Mouse (Mus musculus) heart, embryonic 14.5 days (tissue): ENCODE measurements around the gene Slc25a26. TPM values are rescaled to one million over a fixed set of nuclear protein-coding genes. Genes with fewer than 3 reads are reported as not detected.
A peak's percentile ranks its signal among the peaks of the same experiment; 100 is the strongest.

Experiments
- ATAC-seq: fragments of 200-750 bp; cut with Nextera tagmentation; 2 replicates; pipeline ENCODE4 v1.8.0; 2017; ENCODE audit warnings: low read depth, moderate TSS enrichment; ENCODE audit not compliant: insufficient number of reproducible peaks, insufficient read depth, low FRiP score
- H3K27ac ChIP-seq, 2 experiments: fragments of 200-500 bp in 1 of 2; fragments of 300-500 bp in 1 of 2; sonication (generic) in 1 of 2; replicated peaks in 1 of 2; 2 replicates each; pipeline ENCODE4 v1.5.1; 2012 to 2014; ENCODE audit warnings: low read depth in 2 of 2, low read length in 2 of 2, control low read depth in 1 of 2, mild to moderate bottlenecking in 1 of 2, mixed read lengths in 1 of 2; ENCODE audit not compliant: control insufficient read depth in 1 of 2, insufficient read depth in 1 of 2
- H3K27me3 ChIP-seq: fragments of 300-500 bp; sonication (generic); 2 replicates; pipeline ENCODE4 v1.6.1; 2014; ENCODE audit warnings: mild to moderate bottlenecking, low read length, control low read depth; ENCODE audit not compliant: control insufficient read depth, insufficient read depth
- H3K36me3 ChIP-seq: fragments of 300-500 bp; sonication (generic); 2 replicates; pipeline ENCODE4 v1.6.1; 2014; ENCODE audit warnings: mild to moderate bottlenecking, control low read depth, low read length, mixed read lengths; ENCODE audit not compliant: control insufficient read depth, insufficient read depth
- H3K4me1 ChIP-seq, 2 experiments: fragments of 200-500 bp in 1 of 2; fragments of 300-500 bp in 1 of 2; sonication (generic) in 1 of 2; 2 replicates each; pipeline ENCODE4 v1.6.1; 2012 to 2014; ENCODE audit warnings: low read length in 2 of 2, control low read depth in 1 of 2, mixed read lengths in 1 of 2; ENCODE audit not compliant: control insufficient read depth in 2 of 2, insufficient read depth in 2 of 2
- H3K4me2 ChIP-seq: fragments of 300-500 bp; sonication (generic); 2 replicates; pipeline ENCODE4 v1.6.1; 2014; ENCODE audit warnings: mild to moderate bottlenecking, low read length
- H3K4me3 ChIP-seq, 2 experiments: fragments of 200-500 bp in 1 of 2; fragments of 300-500 bp in 1 of 2; sonication (generic) in 1 of 2; 2 replicates each; pipeline ENCODE4 v1.5.1; 2012 to 2014; ENCODE audit warnings: low read length in 2 of 2, mild to moderate bottlenecking in 2 of 2, control low read depth in 1 of 2, low read depth in 1 of 2, moderate library complexity in 1 of 2; ENCODE audit not compliant: control insufficient read depth in 1 of 2, insufficient read depth in 1 of 2
- H3K9ac ChIP-seq: fragments of 300-500 bp; sonication (generic); 2 replicates; pipeline ENCODE4 v1.6.1; 2014; ENCODE audit warnings: mild to moderate bottlenecking, low read length
- H3K9me3 ChIP-seq: fragments of 300-500 bp; sonication (generic); 2 replicates; pipeline ENCODE4 v1.6.1; 2016; ENCODE audit warnings: low read length, control low read depth; ENCODE audit not compliant: control insufficient read depth
- WGBS: fragments of 180-500 bp; shearing (Covaris S2); extraction: QIAGEN DNeasy Blood & Tissue Kit; methylation state at CpG from one replicate; pipeline ENCODE4 v1.1.7; 2014; 5-methylcytosine and 5-hydroxymethylcytosine counted together
- polyA plus RNA-seq: library from polyadenylated mRNA; unstranded; fragments of >200 nt; fragmentation: Nextera tagmentation; extraction: Ambion mirVana; gene quantifications from 2 replicates; pipeline ENCODE4 v1.2.1, GENCODE M21; 2014

Slc25a26 gene
- polyA plus RNA-seq, 1 experiment from 2014 or later = 13.7 TPM

- WGBS = 7% methylated on average over 4 of the region's 4 CpGs
- H3K9ac ChIP-seq = peak overlapping the region; percentile 22
- H3K4me1 ChIP-seq = peaks cover 32 to 52% of the 10 kb centered on the region in 2 experiments
- ATAC-seq = no peak
- no peaks in the 10 kb centered on the region for H3K27me3 ChIP-seq
- H3K9me3 ChIP-seq = no peaks in the 10 kb centered on the region
- no peaks in the 10 kb centered on the region for H3K36me3 ChIP-seq
- peak overlapping the region; percentile 87 to 89 for H3K27ac ChIP-seq
- peak overlapping the region; percentile 52 for H3K4me2 ChIP-seq
- peak overlapping the region; percentile 4 to 16; a peak in 1 of 4 replicates for H3K4me3 ChIP-seq
Measured at GRCm38 (mm10) chr6:94592710-94593109, 92.6 kb downstream of the Slc25a26 start.

GRCm38 (mm10) chr6:94594096-94594665 lies 94.0 kb downstream of the Slc25a26 start:
- WGBS = 50% methylated on average over 6 of the region's 6 CpGs
- Histone ChIP-seq H3K4me1 (peaks cover 43 to 63% of the 10 kb centered on the region in 2 experiments), H3K4me3 (no peak overlapping the region), H3K9ac (no peak overlapping the region; the same call in 1 of the 2 replicates), H3K36me3 (no peaks in the 10 kb centered on the region), H3K9me3 (no peaks in the 10 kb centered on the region), H3K27me3 (no peaks in the 10 kb centered on the region), H3K4me2 (no peak overlapping the region), H3K27ac (peak overlapping the region; percentile 26 to 87; a peak in 3 of 4 replicates)
- no peak for ATAC-seq

DNA sequence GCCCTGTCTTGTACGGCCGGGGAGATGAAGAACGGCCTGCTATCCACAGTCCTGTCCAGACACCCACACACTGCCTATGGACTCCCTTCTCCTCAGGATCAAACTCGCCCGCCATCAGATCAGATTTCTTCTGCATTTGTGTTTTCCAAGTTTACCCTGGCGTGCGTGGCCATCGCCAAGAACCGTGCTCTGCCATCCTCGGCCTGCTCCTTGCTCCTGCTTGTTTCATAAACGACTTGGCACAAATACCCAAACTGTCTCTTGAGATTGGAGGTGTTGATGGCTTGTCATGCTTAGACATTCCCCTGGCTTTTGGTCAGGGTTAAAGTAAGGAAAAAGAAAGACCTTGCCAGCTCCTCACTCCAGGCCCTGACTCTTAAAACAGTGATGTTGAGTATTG lies 94.6 kb downstream of the Slc25a26 start:
- no peak for ATAC-seq
- WGBS = 60% methylated on average over 11 of the region's 11 CpGs
- 0 out of 2 replicates have a peak, but pooled peaks cover under 1% of the 10 kb centered on the region for H3K36me3 ChIP-seq
- no peaks in the 10 kb centered on the region for H3K27me3 ChIP-seq
- H3K4me2 ChIP-seq = no peak overlapping the region
- peak overlapping the region; percentile 29 to 87; a peak in 3 of 4 replicates for H3K27ac ChIP-seq
- H3K9ac ChIP-seq = no peak overlapping the region
- H3K4me1 ChIP-seq = peaks cover 45 to 65% of the 10 kb centered on the region in 2 experiments
- no peak overlapping the region for H3K4me3 ChIP-seq
- no peaks in the 10 kb centered on the region for H3K9me3 ChIP-seq

- H3K36me3 ChIP-seq = 0 out of 2 replicates have a peak, but pooled peaks cover 5% of the 10 kb centered on the region
- WGBS = 29% methylated on average over 5 of the region's 5 CpGs
- H3K9me3 ChIP-seq = no peaks in the 10 kb centered on the region
- peak overlapping the region; percentile 36 to 60 for H3K27ac ChIP-seq
- H3K4me1 ChIP-seq = peaks cover 45 to 65% of the 10 kb centered on the region in 2 experiments
- H3K27me3 ChIP-seq = no peaks in the 10 kb centered on the region
- no peak overlapping the region for H3K4me3 ChIP-seq
- no peak for ATAC-seq
- peak overlapping the region; percentile 44; the same call in 1 of the 2 replicates for H3K9ac ChIP-seq
- no peak overlapping the region for H3K4me2 ChIP-seq
Measured at GRCm38 (mm10) chr6:94595206-94595605, 95.1 kb downstream of the Slc25a26 start.

- Histone ChIP-seq H3K4me3 (no peak overlapping the region), H3K27ac (peak overlapping the region in 1 of 2 experiments; percentile 60; a peak in 1 of 4 replicates), H3K27me3 (no peaks in the 10 kb centered on the region), H3K4me1 (peaks cover 50 to 65% of the 10 kb centered on the region in 2 experiments), H3K4me2 (no peak overlapping the region), H3K36me3 (0 out of 2 replicates have a peak, but pooled peaks cover 6% of the 10 kb centered on the region), H3K9me3 (no peaks in the 10 kb centered on the region), H3K9ac (no peak overlapping the region)
- 86% methylated on average over 14 of the region's 14 CpGs for WGBS
- ATAC-seq = no peak
Measured at GRCm38 (mm10) chr6:94596051-94596760, 96.1 kb downstream of the Slc25a26 start.

GRCm38 (mm10) chr6:94596761-94597485 lies 96.8 kb downstream of the Slc25a26 start:
- H3K4me1 ChIP-seq = peaks cover 48 to 63% of the 10 kb centered on the region in 2 experiments

DNA sequence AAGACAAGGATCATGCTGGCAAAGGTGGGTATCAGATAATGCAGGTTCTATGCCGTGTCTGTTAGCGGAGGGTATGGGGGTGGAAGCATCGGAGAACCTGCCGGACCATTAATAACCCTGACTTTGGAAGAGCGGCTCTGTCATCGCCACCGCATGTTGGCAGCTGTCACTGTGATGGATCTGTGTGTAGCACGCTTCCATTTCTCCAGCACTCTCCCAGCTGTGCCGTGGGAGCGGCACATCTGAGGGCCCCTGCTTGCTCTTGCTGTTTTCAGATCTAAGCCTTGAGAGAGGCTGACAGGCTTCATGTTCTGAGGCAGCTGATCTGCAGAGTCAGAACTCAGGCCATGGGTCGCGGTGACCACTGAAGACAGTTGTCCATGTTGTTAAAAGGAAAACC lies 98.3 kb downstream of the Slc25a26 start:
- no peaks in the 10 kb centered on the region for H3K9me3 ChIP-seq
- H3K27ac ChIP-seq = no peak overlapping the region
- H3K9ac ChIP-seq = no peak overlapping the region
- peaks cover 18% of the 10 kb centered on the region for H3K36me3 ChIP-seq
- ATAC-seq = no peak
- 50% methylated on average over 12 of the region's 12 CpGs for WGBS
- peaks cover 42 to 54% of the 10 kb centered on the region in 2 experiments for H3K4me1 ChIP-seq
- no peak overlapping the region for H3K4me3 ChIP-seq
- H3K27me3 ChIP-seq = no peaks in the 10 kb centered on the region
- no peak overlapping the region for H3K4me2 ChIP-seq

More at GRCm38 (mm10) chr6:94596761-94597485, 96.8 kb downstream of the Slc25a26 start:
- H3K4me3 ChIP-seq = no peak overlapping the region
- H3K27me3 ChIP-seq = no peaks in the 10 kb centered on the region
- H3K36me3 ChIP-seq = 0 out of 2 replicates have a peak, but pooled peaks cover 6% of the 10 kb centered on the region
- WGBS = 44% methylated on average over 10 of the region's 10 CpGs
- H3K9ac ChIP-seq = no peak overlapping the region
- no peak for ATAC-seq
- peak overlapping the region; percentile 51 to 67; a peak in 3 of 4 replicates for H3K27ac ChIP-seq
- H3K4me2 ChIP-seq = no peak overlapping the region
- H3K9me3 ChIP-seq = no peaks in the 10 kb centered on the region
